Mouse (Mus musculus) layer of hippocampus, adult 18-20 months (tissue): Measurements from ENCODE around the gene Mllt10. TPM values are rescaled to one million over a fixed set of nuclear protein-coding genes. Genes with fewer than 3 reads are reported as not detected.

ENCODE experiments used
- DNase-seq, 2 experiments: peaks; one replicate each; pipeline ENCODE4 v3.0.0; 2022; ENCODE audit warnings: low spot score in 2 of 2
- microRNA-seq, 2 experiments: library from miRNA; unstranded; fragments of <30 nt; microRNA quantifications; one replicate each; pipeline ENCODE4 v1.2.0; 2021
- total RNA-seq, 2 experiments: library from RNA; stranded (reverse); gene quantifications; 2 replicates each; pipeline ENCODE4 v1.2.3; 2021

The Mllt10 gene
- total RNA-seq, 2 experiments from 2014 or later, result 51.7 to 59.6 TPM

- DNase-seq, result no peak
These were observed 194.2 kb downstream of the Mllt10 start for GRCm38 (mm10) chr2:18249224-18249623.

Small RNA genes within 50 kb of the gene (microRNA-seq; reads per million reads assigned to microRNA genes)
- gene Gm23638 (0 reads per million in 2 experiments), gene Mir7655 (0.59 to 1.5 reads per million in 2 experiments)

Other genes with a start within 250 kb of the Mllt10 start
- gene H2al2a, start 58.3 kb upstream of the Mllt10 start, total RNA-seq, result not detected
- 1 to 10 TPM; 3.5 to 5.0 TPM for gene A930004D18Rik, start 17.5 kb upstream of the Mllt10 start, total RNA-seq
- gene Skida1, start 6.2 kb upstream of the Mllt10 start, total RNA-seq, result 10 to 100 TPM; 15.6 to 16.0 TPM